Mouse (Mus musculus): ENCODE results near the gene U2af1l4. TPM values are rescaled to one million over a fixed set of nuclear protein-coding genes. Genes with fewer than 3 reads are reported as not detected.

The U2af1l4 gene
- polyA plus RNA-seq (2014; fragmentation: Nextera tagmentation; extraction: Ambion mirVana), result 88.7 and 105 TPM in 2 replicates

GRCm38 (mm10) chr7:30563117-30563905 lies at the start of gene U2af1l4, which contains the start of the genes Gm49396 and Psenen:
TSS of gene U2af1l4 (plus strand) at chr7:30563301.
TSS of gene Gm49396 (plus strand) at chr7:30563344.
TSS of gene Psenen (minus strand) at chr7:30563627.
- H3K4me1 ChIP-seq (replicated peaks; ENCODE audit: control insufficient read depth, insufficient read depth, low read length), result peaks cover 24% of the 10 kb centered on the region
- H3K27ac ChIP-seq, result peak within 1 kb of the TSS; percentile 92
- H3K36me3 ChIP-seq (replicated peaks; ENCODE audit: control insufficient read depth, insufficient read depth), result peaks cover 33% of the 10 kb centered on the region
- H3K4me2 ChIP-seq (replicated peaks), result peak within 1 kb of the TSS; percentile 62
- no peaks in the 10 kb centered on the region for H3K27me3 ChIP-seq (ENCODE audit: control insufficient read depth, insufficient read depth, low read length)
- DNase-seq (ENCODE audit: low spot score) (peak; percentile 99), ATAC-seq (ENCODE audit: low FRiP score) (peak; percentile 85)
- WGBS, result under 1% methylated on average over 45 of the region's 45 CpGs
- H3K9me3 ChIP-seq (ENCODE audit: control insufficient read depth, low read length), result no peaks in the 10 kb centered on the region
- peak within 1 kb of the TSS; percentile 76 for H3K9ac ChIP-seq
- H3K4me3 ChIP-seq (replicated peaks; ENCODE audit: low read length), result peak within 1 kb of the TSS; percentile 68

- DNase-seq (ENCODE audit: low spot score), result no peak
Observed at GRCm38 (mm10) chr7:30515003-30515760, 47.9 kb upstream of the U2af1l4 start.

DNA sequence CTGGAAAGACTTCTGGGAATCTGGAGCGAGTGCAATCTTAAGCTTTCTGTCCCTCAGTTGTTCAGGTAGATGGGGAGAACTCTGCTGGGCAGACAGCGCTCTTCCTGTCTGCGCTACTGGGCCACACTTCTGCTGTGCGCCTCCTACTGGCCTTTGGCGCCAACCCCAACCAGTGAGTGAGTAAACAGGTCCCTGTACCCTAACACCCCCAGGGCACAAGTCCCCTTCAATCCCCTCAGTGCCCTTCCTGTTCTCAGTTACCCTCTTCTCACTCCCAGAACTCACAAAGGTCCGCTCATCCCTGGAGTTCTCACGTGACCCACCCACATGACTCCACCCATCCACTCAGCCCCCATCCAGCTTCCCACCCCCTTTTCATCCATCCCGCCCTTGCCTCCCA lies 44.8 kb upstream of the U2af1l4 start:
- Histone ChIP-seq H3K4me1 (replicated peaks; ENCODE audit: control insufficient read depth, insufficient read depth, low read length) (no peaks in the 10 kb centered on the region; the same call in 1 of the 2 replicates), H3K36me3 (replicated peaks; ENCODE audit: control insufficient read depth, insufficient read depth) (peaks cover 15% of the 10 kb centered on the region), H3K4me2 (replicated peaks) (no peak overlapping the region), H3K4me3 (replicated peaks; ENCODE audit: low read length) (no peak overlapping the region), H3K9ac (no peak overlapping the region), H3K9me3 (ENCODE audit: control insufficient read depth, low read length) (no peaks in the 10 kb centered on the region), H3K27ac (no peak overlapping the region), H3K27me3 (ENCODE audit: control insufficient read depth, insufficient read depth, low read length) (no peaks in the 10 kb centered on the region)
- ATAC-seq (ENCODE audit: low FRiP score), result no peak
- DNase-seq (ENCODE audit: low spot score), result no peak
- WGBS, result 41% methylated on average over 8 of the region's 8 CpGs

More at GRCm38 (mm10) chr7:30515003-30515760, 47.9 kb upstream of the U2af1l4 start:
- H3K9me3 ChIP-seq (ENCODE audit: control insufficient read depth, low read length), result no peaks in the 10 kb centered on the region
- no peaks in the 10 kb centered on the region for H3K36me3 ChIP-seq (replicated peaks; ENCODE audit: control insufficient read depth, insufficient read depth)
- no peaks in the 10 kb centered on the region for H3K4me1 ChIP-seq (replicated peaks; ENCODE audit: control insufficient read depth, insufficient read depth, low read length)
- no peak for ATAC-seq (ENCODE audit: low FRiP score)
- no peak overlapping the region for H3K27ac ChIP-seq
- no peak overlapping the region for H3K9ac ChIP-seq
- H3K4me2 ChIP-seq (replicated peaks), result no peak overlapping the region
- H3K4me3 ChIP-seq (replicated peaks; ENCODE audit: low read length), result no peak overlapping the region
- WGBS, result 64% methylated on average over 24 of the region's 24 CpGs
- no peaks in the 10 kb centered on the region for H3K27me3 ChIP-seq (ENCODE audit: control insufficient read depth, insufficient read depth, low read length)

GRCm38 (mm10) chr7:30520396-30520795 lies 42.7 kb upstream of the U2af1l4 start:
- H3K9ac ChIP-seq, result no peak overlapping the region
- H3K9me3 ChIP-seq (ENCODE audit: control insufficient read depth, low read length), result no peaks in the 10 kb centered on the region
- H3K27ac ChIP-seq, result no peak overlapping the region
- H3K4me1 ChIP-seq (replicated peaks; ENCODE audit: control insufficient read depth, insufficient read depth, low read length), result no peaks in the 10 kb centered on the region; the same call in 1 of the 2 replicates
- H3K4me2 ChIP-seq (replicated peaks), result no peak overlapping the region
- ATAC-seq (ENCODE audit: low FRiP score), result peak; percentile 14; the same call in 1 of the 2 replicates
- H3K27me3 ChIP-seq (ENCODE audit: control insufficient read depth, insufficient read depth, low read length), result no peaks in the 10 kb centered on the region
- H3K36me3 ChIP-seq (replicated peaks; ENCODE audit: control insufficient read depth, insufficient read depth), result peaks cover 36% of the 10 kb centered on the region
- no peak for DNase-seq (ENCODE audit: low spot score)
- WGBS, result 58% methylated on average over 4 of the region's 4 CpGs
- H3K4me3 ChIP-seq (replicated peaks; ENCODE audit: low read length), result no peak overlapping the region

- H3K27ac ChIP-seq, result no peak overlapping the region
- peaks cover 40% of the 10 kb centered on the region for H3K36me3 ChIP-seq (replicated peaks; ENCODE audit: control insufficient read depth, insufficient read depth)
- no peaks in the 10 kb centered on the region; the same call in 1 of the 2 replicates for H3K4me1 ChIP-seq (replicated peaks; ENCODE audit: control insufficient read depth, insufficient read depth, low read length)
- no peak overlapping the region for H3K9ac ChIP-seq
- H3K27me3 ChIP-seq (ENCODE audit: control insufficient read depth, insufficient read depth, low read length), result no peaks in the 10 kb centered on the region
- no peak overlapping the region for H3K4me3 ChIP-seq (replicated peaks; ENCODE audit: low read length)
- no peak for ATAC-seq (ENCODE audit: low FRiP score)
- DNase-seq (ENCODE audit: low spot score), result no peak
- no peak overlapping the region for H3K4me2 ChIP-seq (replicated peaks)
- no peaks in the 10 kb centered on the region for H3K9me3 ChIP-seq (ENCODE audit: control insufficient read depth, low read length)
- 71% methylated on average over 5 of the region's 5 CpGs for WGBS
Observed at GRCm38 (mm10) chr7:30520856-30521255, 42.2 kb upstream of the U2af1l4 start.

DNA sequence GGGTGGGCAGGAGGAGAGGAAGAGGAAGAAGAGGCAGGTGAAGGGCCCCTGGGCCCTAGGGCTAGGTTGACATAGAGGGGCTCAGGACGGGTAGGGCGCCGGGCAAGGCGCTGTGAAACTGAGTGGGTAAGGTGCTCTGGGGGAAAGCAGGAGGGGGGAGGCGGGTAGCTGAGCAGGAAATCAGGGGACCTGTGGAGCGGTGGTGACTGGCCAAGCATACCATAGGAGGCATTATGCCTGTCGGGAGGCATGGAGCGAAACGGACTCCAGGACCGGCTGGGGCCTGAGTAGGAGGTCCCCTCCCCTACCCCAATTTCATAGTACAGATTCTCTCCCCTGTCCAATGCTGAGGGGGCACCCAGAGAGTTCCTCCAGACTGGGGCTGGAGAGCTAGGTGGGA lies 40.2 kb upstream of the U2af1l4 start:
- no peak overlapping the region for H3K4me2 ChIP-seq (replicated peaks)
- H3K36me3 ChIP-seq (replicated peaks; ENCODE audit: control insufficient read depth, insufficient read depth), result peaks cover 61% of the 10 kb centered on the region
- no peak overlapping the region for H3K4me3 ChIP-seq (replicated peaks; ENCODE audit: low read length)
- no peak overlapping the region for H3K27ac ChIP-seq
- WGBS, result 75% methylated on average over 10 of the region's 10 CpGs
- no peak for ATAC-seq (ENCODE audit: low FRiP score)
- no peaks in the 10 kb centered on the region for H3K9me3 ChIP-seq (ENCODE audit: control insufficient read depth, low read length)
- DNase-seq (ENCODE audit: low spot score), result no peak
- H3K9ac ChIP-seq, result no peak overlapping the region
- H3K4me1 ChIP-seq (replicated peaks; ENCODE audit: control insufficient read depth, insufficient read depth, low read length), result no peaks in the 10 kb centered on the region; the same call in 1 of the 2 replicates
- H3K27me3 ChIP-seq (ENCODE audit: control insufficient read depth, insufficient read depth, low read length), result no peaks in the 10 kb centered on the region

GRCm38 (mm10) chr7:30524487-30524886 lies 38.6 kb upstream of the U2af1l4 start:
- ATAC-seq (ENCODE audit: low FRiP score) (no peak), DNase-seq (ENCODE audit: low spot score) (no peak)
- H3K4me1 ChIP-seq (replicated peaks; ENCODE audit: control insufficient read depth, insufficient read depth, low read length), result no peaks in the 10 kb centered on the region; the same call in 1 of the 2 replicates
- H3K27me3 ChIP-seq (ENCODE audit: control insufficient read depth, insufficient read depth, low read length), result no peaks in the 10 kb centered on the region
- H3K9me3 ChIP-seq (ENCODE audit: control insufficient read depth, low read length), result no peaks in the 10 kb centered on the region
- no peak overlapping the region for H3K4me2 ChIP-seq (replicated peaks)
- peaks cover 77% of the 10 kb centered on the region for H3K36me3 ChIP-seq (replicated peaks; ENCODE audit: control insufficient read depth, insufficient read depth)
- H3K4me3 ChIP-seq (replicated peaks; ENCODE audit: low read length), result no peak overlapping the region
- WGBS, result 86% methylated on average over 6 of the region's 6 CpGs
- H3K9ac ChIP-seq, result no peak overlapping the region
- no peak overlapping the region for H3K27ac ChIP-seq

DNA sequence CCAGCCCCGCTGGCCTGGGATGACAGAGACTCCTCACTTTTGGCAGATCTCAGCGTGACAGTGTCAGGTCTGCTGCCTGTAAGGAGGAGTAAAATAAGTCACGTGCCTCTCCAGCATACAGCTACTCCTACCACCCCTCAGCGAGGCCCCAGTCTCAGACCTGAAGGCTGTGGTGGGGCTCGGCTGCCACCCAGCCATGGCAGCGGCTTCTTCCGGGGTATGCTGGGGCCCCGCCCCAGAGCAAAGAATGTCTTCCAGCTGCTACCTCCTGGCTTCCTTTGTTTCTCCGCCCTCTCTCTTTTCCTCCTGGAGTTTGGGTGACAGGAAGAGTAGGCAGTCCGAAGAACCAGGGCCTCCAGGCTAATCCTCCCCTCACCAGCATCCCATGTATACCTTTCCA lies 37.1 kb upstream of the U2af1l4 start:
- no peak for ATAC-seq (ENCODE audit: low FRiP score)
- H3K36me3 ChIP-seq (replicated peaks; ENCODE audit: control insufficient read depth, insufficient read depth), result peaks cover 91% of the 10 kb centered on the region
- H3K9me3 ChIP-seq (ENCODE audit: control insufficient read depth, low read length), result no peaks in the 10 kb centered on the region

GRCm38 (mm10) chr7:30526399-30526798 lies 36.7 kb upstream of the U2af1l4 start:
- H3K9ac ChIP-seq, result no peak overlapping the region
- no peaks in the 10 kb centered on the region for H3K9me3 ChIP-seq (ENCODE audit: control insufficient read depth, low read length)
- WGBS, result 31% methylated on average over 15 of the region's 17 CpGs
- no peak for DNase-seq (ENCODE audit: low spot score)
- H3K4me2 ChIP-seq (replicated peaks), result no peak overlapping the region
- H3K27me3 ChIP-seq (ENCODE audit: control insufficient read depth, insufficient read depth, low read length), result no peaks in the 10 kb centered on the region
- H3K27ac ChIP-seq, result no peak overlapping the region
- H3K4me1 ChIP-seq (replicated peaks; ENCODE audit: control insufficient read depth, insufficient read depth, low read length), result 0 out of 2 replicates have a peak, but pooled peaks cover 2% of the 10 kb centered on the region
- ATAC-seq (ENCODE audit: low FRiP score), result no peak
- H3K4me3 ChIP-seq (replicated peaks; ENCODE audit: low read length), result no peak overlapping the region
- H3K36me3 ChIP-seq (replicated peaks; ENCODE audit: control insufficient read depth, insufficient read depth), result peaks cover 96% of the 10 kb centered on the region

More for the DNA sequence above, 37.1 kb upstream of the U2af1l4 start:
- H3K27ac ChIP-seq, result no peak overlapping the region
- H3K27me3 ChIP-seq (ENCODE audit: control insufficient read depth, insufficient read depth, low read length), result no peaks in the 10 kb centered on the region
- no peak overlapping the region for H3K4me2 ChIP-seq (replicated peaks)
- WGBS, result 42% methylated on average over 10 of the region's 10 CpGs
- no peak overlapping the region for H3K4me3 ChIP-seq (replicated peaks; ENCODE audit: low read length)
- no peak overlapping the region for H3K9ac ChIP-seq
- DNase-seq (ENCODE audit: low spot score), result no peak
- no peaks in the 10 kb centered on the region for H3K4me1 ChIP-seq (replicated peaks; ENCODE audit: control insufficient read depth, insufficient read depth, low read length)
